Mouse (Mus musculus) testis, adult 2 months (tissue): ENCODE measurements around the gene S100a6. TPM values are rescaled to one million over a fixed set of nuclear protein-coding genes. Genes with fewer than 3 reads are reported as not detected.

ENCODE experiments used
- H3K27ac ChIP-seq: fragments of 200-500 bp; 2 replicates; pipeline ENCODE4 v1.5.1; 2012; ENCODE audit warnings: low read depth, low read length; ENCODE audit not compliant: control insufficient read depth, insufficient read depth
- H3K27me3 ChIP-seq: fragments of 200-500 bp; 2 replicates; pipeline ENCODE4 v1.6.1; 2012; ENCODE audit warnings: mild to moderate bottlenecking, low read length, moderate library complexity; ENCODE audit not compliant: control insufficient read depth, insufficient read depth
- H3K36me3 ChIP-seq: fragments of 200-500 bp; 2 replicates; pipeline ENCODE4 v1.6.1; 2012; ENCODE audit warnings: mild to moderate bottlenecking, low read length; ENCODE audit not compliant: control insufficient read depth, insufficient read depth
- H3K4me1 ChIP-seq: fragments of 200-500 bp; 2 replicates; pipeline ENCODE4 v1.6.1; 2012; ENCODE audit warnings: low read length; ENCODE audit not compliant: control insufficient read depth, insufficient read depth
- H3K4me3 ChIP-seq: fragments of 200-500 bp; 2 replicates; pipeline ENCODE4 v1.5.1; 2012; ENCODE audit warnings: low read depth, mild to moderate bottlenecking, low read length, moderate library complexity, mixed read lengths; ENCODE audit not compliant: control insufficient read depth
- CTCF ChIP-seq: fragments of 200-500 bp; IDR thresholded peaks from 2 replicates; pipeline ENCODE4 v1.5.1; 2012; ENCODE audit warnings: low read depth, mild to moderate bottlenecking, inconsistent platforms, low read length, moderate library complexity; ENCODE audit not compliant: control insufficient read depth, insufficient read depth, insufficient replicate concordance
- POLR2A ChIP-seq: fragments of 200-500 bp; IDR thresholded peaks from 2 replicates; pipeline ENCODE4 v1.6.1; 2012; ENCODE audit warnings: low read depth, mild to moderate bottlenecking, inconsistent platforms, low read length, moderate library complexity; ENCODE audit not compliant: control insufficient read depth
- polyA plus RNA-seq: library from polyadenylated mRNA; depleted of rRNA; stranded (reverse); fragments of >200 nt; gene quantifications from 2 replicates; pipeline ENCODE4 v1.2.3, GENCODE M21; 2012

Gene S100a6
- polyA plus RNA-seq, 1 experiment: 13.0 TPM

GRCm38 (mm10) chr3:90600458-90601195 is 12.1 kb upstream of the S100a6 start:
- H3K4me1 ChIP-seq: no peaks in the 10 kb centered on the region; the same call in 1 of the 2 replicates
- H3K27ac ChIP-seq: no peak overlapping the region
- no peaks in the 10 kb centered on the region for H3K27me3 ChIP-seq
- H3K36me3 ChIP-seq: no peaks in the 10 kb centered on the region
- no peak overlapping the region for H3K4me3 ChIP-seq
- TF ChIP-seq CTCF (no peak), POLR2A (no peak)

DNA sequence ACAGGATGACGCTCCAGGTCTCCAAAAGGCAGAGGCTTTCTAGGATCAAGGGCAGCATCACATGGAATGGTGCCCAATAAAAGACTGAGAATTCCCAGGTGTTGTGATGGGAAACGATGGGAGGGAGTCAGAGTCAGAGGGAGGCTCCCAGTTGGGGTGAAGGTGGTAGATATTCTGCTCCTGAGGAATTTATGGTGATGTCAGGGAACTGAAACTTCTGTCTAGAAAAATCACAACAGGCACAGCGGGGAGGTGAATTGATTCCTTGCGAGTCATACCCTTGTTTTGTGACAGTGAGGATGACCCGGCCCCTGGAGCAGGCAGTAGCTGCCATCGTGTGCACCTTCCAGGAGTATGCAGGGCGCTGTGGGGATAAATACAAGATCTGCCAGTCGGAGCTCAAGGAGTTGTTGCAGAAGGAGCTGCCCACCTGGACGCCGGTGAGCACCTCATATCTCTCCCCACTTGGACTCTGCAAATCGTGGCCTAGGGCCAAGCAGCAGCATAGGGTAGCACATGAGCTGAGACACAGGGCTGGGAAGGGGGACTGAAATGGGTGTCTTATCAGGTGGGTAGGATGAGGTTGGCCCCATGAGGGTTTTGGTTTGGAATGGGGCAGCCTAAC is 11.1 kb upstream of the S100a6 start, which contains the start of gene Gm42674:
Gene Gm42674, plus strand, starts transcription at position 419 of the 625 bp plus-strand sequence.
- Histone ChIP-seq H3K27me3 (no peaks in the 10 kb centered on the region), H3K4me3 (no peak within 1 kb of the TSS), H3K4me1 (no peaks in the 10 kb centered on the region; the same call in 1 of the 2 replicates), H3K27ac (no peak within 1 kb of the TSS), H3K36me3 (no peaks in the 10 kb centered on the region)
- TF ChIP-seq POLR2A: no peak
- no peak for TF ChIP-seq CTCF

DNA sequence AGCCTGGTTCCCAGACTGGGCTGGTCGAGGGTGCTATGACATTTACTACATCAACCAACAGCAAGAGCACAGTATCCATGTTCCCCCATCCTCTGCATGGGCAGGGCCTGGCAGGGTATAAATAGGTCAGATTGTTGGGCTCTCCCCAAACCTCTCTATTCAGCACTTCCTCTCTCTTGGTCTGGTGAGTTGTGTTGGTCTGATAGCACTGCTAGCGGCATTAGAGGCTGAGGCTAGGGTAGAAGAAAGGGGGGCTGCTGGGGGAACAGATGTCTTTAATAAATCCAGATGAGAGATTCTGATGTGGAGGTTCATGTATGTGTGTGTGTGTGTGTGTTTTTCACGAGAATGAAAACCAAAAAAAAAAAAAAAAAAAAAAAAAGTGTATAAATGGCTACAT is 9.1 kb upstream of the S100a6 start, which contains the start of gene S100a4:
Gene S100a4, plus strand, starts transcription at position 149 of the 400 bp plus-strand sequence.
- H3K4me1 ChIP-seq: no peaks in the 10 kb centered on the region; the same call in 1 of the 2 replicates
- no peaks in the 10 kb centered on the region for H3K36me3 ChIP-seq
- H3K27me3 ChIP-seq: no peaks in the 10 kb centered on the region
- no peak within 1 kb of the TSS for H3K4me3 ChIP-seq
- no peak within 1 kb of the TSS for H3K27ac ChIP-seq
- TF ChIP-seq CTCF (no peak), POLR2A (no peak)

DNA sequence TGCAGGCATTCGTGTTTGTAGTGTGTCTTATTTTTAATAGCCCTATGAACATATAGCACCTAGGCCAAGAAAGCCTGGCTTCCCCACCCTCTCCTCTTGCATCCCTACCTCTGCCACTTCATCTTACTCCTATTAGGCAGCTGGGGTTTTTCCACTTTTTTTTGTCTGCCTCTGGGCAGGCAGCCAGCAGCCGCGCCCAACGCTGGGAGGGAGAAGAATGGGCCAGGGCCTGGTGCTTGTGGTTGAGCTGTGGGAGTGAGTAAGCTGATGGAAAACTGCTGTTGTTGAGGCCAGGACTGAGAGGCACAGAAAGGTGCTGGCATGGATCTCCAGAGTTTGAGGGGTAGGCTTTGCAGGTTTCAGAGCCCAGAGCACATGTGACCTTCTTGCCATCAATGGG is 8.3 kb upstream of the S100a6 start:
- H3K27me3 ChIP-seq: no peaks in the 10 kb centered on the region
- H3K4me3 ChIP-seq: no peak overlapping the region
- H3K27ac ChIP-seq: no peak overlapping the region
- H3K36me3 ChIP-seq: no peaks in the 10 kb centered on the region
- TF ChIP-seq POLR2A (no peak), CTCF (no peak)
- H3K4me1 ChIP-seq: no peaks in the 10 kb centered on the region; the same call in 1 of the 2 replicates

DNA sequence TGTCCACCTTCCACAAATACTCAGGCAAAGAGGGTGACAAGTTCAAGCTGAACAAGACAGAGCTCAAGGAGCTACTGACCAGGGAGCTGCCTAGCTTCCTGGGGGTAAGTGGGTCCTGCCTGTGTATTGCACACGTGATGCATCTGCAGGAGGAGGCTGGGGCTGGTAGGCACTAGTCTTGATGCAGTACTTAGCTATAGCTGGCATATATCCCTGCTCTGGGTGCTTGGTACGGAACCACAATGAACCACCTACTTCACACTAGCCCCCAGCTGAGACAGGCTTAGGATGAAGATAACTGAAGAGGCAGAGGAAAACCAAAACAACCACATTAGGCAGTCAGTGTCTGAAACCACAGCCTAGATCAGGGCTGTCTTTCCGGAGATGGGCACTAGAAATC is 7.6 kb upstream of the S100a6 start:
- TF ChIP-seq CTCF (no peak), POLR2A (no peak)

DNA sequence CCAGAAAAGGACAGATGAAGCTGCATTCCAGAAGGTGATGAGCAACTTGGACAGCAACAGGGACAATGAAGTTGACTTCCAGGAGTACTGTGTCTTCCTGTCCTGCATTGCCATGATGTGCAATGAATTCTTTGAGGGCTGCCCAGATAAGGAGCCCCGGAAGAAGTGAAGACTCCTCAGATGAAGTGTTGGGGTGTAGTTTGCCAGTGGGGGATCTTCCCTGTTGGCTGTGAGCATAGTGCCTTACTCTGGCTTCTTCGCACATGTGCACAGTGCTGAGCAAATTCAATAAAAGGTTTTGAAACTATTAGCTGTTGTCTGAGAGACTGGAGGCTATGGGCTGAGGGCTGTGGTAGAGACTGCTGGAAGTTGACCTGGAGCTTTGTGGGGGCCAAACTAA is 6.9 kb upstream of the S100a6 start:
- H3K27ac ChIP-seq: no peak overlapping the region
- TF ChIP-seq POLR2A (no peak), CTCF (no peak)
- H3K27me3 ChIP-seq: no peaks in the 10 kb centered on the region
- H3K4me1 ChIP-seq: no peaks in the 10 kb centered on the region; the same call in 1 of the 2 replicates
- H3K36me3 ChIP-seq: no peaks in the 10 kb centered on the region
- H3K4me3 ChIP-seq: no peak overlapping the region

More for the DNA sequence above, 7.6 kb upstream of the S100a6 start:
- H3K27me3 ChIP-seq: no peaks in the 10 kb centered on the region
- no peak overlapping the region for H3K4me3 ChIP-seq
- no peak overlapping the region for H3K27ac ChIP-seq
- no peaks in the 10 kb centered on the region for H3K36me3 ChIP-seq
- no peaks in the 10 kb centered on the region; the same call in 1 of the 2 replicates for H3K4me1 ChIP-seq

- Histone ChIP-seq H3K36me3 (no peaks in the 10 kb centered on the region), H3K4me3 (no peak overlapping the region), H3K4me1 (no peaks in the 10 kb centered on the region; the same call in 1 of the 2 replicates), H3K27ac (no peak overlapping the region), H3K27me3 (no peaks in the 10 kb centered on the region)
- no peak for TF ChIP-seq CTCF
- TF ChIP-seq POLR2A: no peak
These were observed 6.5 kb upstream of the S100a6 start for GRCm38 (mm10) chr3:90606185-90606584.
